Comparison of ENCODE assay signal across 24 mouse cellular contexts in the genomic region with DNA sequence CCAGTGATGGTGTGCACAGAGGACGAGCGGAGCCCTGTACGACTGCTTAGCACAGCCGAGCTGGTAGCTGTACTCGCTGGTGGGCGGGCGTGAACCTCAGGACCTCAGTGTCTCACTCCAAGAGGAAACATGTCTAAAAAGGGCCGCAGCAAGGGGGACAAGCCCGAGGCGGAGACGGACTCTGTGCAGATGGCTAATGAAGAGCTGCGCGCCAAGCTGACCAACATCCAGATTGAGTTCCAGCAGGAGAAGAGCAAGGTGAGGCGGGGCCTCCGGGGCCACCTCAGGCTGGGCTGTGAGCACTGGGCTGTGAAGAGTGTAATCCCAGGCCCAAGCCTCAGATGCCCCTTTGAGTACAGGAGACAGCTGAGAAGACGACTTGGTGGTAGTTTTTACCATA. TPM values are rescaled to one million over a fixed set of nuclear protein-coding genes. Genes with fewer than 3 reads are reported as not detected.
DNase-seq lines count a peak whose midpoint lies in the region; ATAC-seq lines count a peak whose summit lies in the region.
"Had no signal": no experiment of that assay in that cellular context is flagged by ENCODE, and none has a peak within 500 bp of the region (broad histone marks: within the 10 kb centered on the region; RNA-seq: fewer than 3 reads in every experiment).

A gene (plus strand): TSS at position 130 of the 400 bp plus-strand sequence.

- H3K9me3 ChIP-seq in embryonic facial prominence, embryonic 12.5 days, result no peaks in the 10 kb centered on the region
- no peaks in the 10 kb centered on the region for H3K9me3 ChIP-seq in embryonic facial prominence, embryonic 10.5 days
- no peaks in the 10 kb centered on the region for H3K9me3 ChIP-seq in intestine, embryonic 16.5 days (ENCODE audit: control insufficient read depth, low read length)
- H3K9me3 ChIP-seq: hindbrain, embryonic 13.5 days; intestine, embryonic 15.5 days; kidney, embryonic 15.5 days; limb, embryonic 10.5 days had no signal

- no peak within 1 kb of the TSS for H3K27ac ChIP-seq in embryonic facial prominence, embryonic 12.5 days
- H3K27ac ChIP-seq in embryonic facial prominence, embryonic 10.5 days (replicated peaks), result no peak within 1 kb of the TSS
- H3K27ac ChIP-seq in intestine, embryonic 16.5 days (ENCODE audit: low read length), result no peak within 1 kb of the TSS
- H3K27ac ChIP-seq: hindbrain, embryonic 13.5 days; intestine, embryonic 15.5 days; kidney, embryonic 15.5 days; limb, embryonic 10.5 days had no signal

- peaks cover 15% of the 10 kb centered on the region for H3K27me3 ChIP-seq in embryonic facial prominence, embryonic 12.5 days
- H3K27me3 ChIP-seq in embryonic facial prominence, embryonic 10.5 days (replicated peaks; ENCODE audit: low read depth, poor library complexity, severe bottlenecking), result peaks cover 16% of the 10 kb centered on the region
- 0 out of 2 replicates have a peak, but pooled peaks cover under 1% of the 10 kb centered on the region for H3K27me3 ChIP-seq in intestine, embryonic 16.5 days (replicated peaks; ENCODE audit: control insufficient read depth, insufficient read depth, low read length)
- H3K27me3 ChIP-seq: Patski had no signal

- no peak for DNase-seq in embryonic facial prominence, embryonic 10.5 days (ENCODE audit: low spot score)
- DNase-seq in left cerebral cortex, adult 18-20 months (ENCODE audit: low spot score in 2 of 2), result no peak
- no peak for DNase-seq in left cerebral cortex, adult 11 months (ENCODE audit: low spot score)
- DNase-seq in layer of hippocampus, postnatal 10 days (ENCODE audit: low spot score in 2 of 2), result no peak
- no peak for DNase-seq in left cerebral cortex, postnatal 36 days (ENCODE audit: low spot score in 2 of 2)
- DNase-seq in spleen, adult 18-20 months, result no peak
- DNase-seq: adrenal gland, postnatal 25 days; cerebellum, adult 9-10 months; heart, postnatal 14 days; lung, embryonic 14.5 days; retina, postnatal 1 day had no signal

- WGBS in embryonic facial prominence, embryonic 12.5 days, result 87% methylated on average over 16 of the region's 16 CpGs
- WGBS in embryonic facial prominence, embryonic 10.5 days, result 85% methylated on average over 16 of the region's 16 CpGs
- 90% methylated on average over 16 of the region's 16 CpGs for WGBS in intestine, embryonic 16.5 days

- ATAC-seq in embryonic facial prominence, embryonic 12.5 days (ENCODE audit: insufficient number of reproducible peaks, insufficient read depth, low FRiP score, low TSS enrichment), result 0 out of 2 replicates have a peak, but pooled peaks have one; percentile 28
- ATAC-seq in intestine, embryonic 16.5 days, result no peak
- ATAC-seq: activated CD4-positive, CD25-positive, alpha-beta regulatory T cell, adult 4 months; intestine, embryonic 15.5 days; Patski had no signal

- H3K4me2 ChIP-seq in embryonic facial prominence, embryonic 12.5 days (replicated peaks), result no peak within 1 kb of the TSS
- no peak within 1 kb of the TSS for H3K4me2 ChIP-seq in intestine, embryonic 16.5 days (ENCODE audit: low read depth, low read length)
- H3K4me2 ChIP-seq: heart, embryonic 11.5 days; hindbrain, embryonic 13.5 days; intestine, embryonic 15.5 days; kidney, embryonic 15.5 days; liver, embryonic 11.5 days; lung, embryonic 14.5 days; midbrain, embryonic 11.5 days had no signal

- intact Hi-C loops in left cerebral cortex, postnatal 36 days (cut with DNase I), result no loop called here

- H3K4me3 ChIP-seq in embryonic facial prominence, embryonic 12.5 days, result no peak within 1 kb of the TSS
- no peak within 1 kb of the TSS for H3K4me3 ChIP-seq in embryonic facial prominence, embryonic 10.5 days
- H3K4me3 ChIP-seq in intestine, embryonic 16.5 days (ENCODE audit: low read length), result no peak within 1 kb of the TSS
- H3K4me3 ChIP-seq: erythroblast, embryonic 14.5 days; hindbrain, embryonic 13.5 days; intestine, embryonic 15.5 days; kidney, embryonic 15.5 days; limb, embryonic 10.5 days had no signal

- H3K4me1 ChIP-seq in embryonic facial prominence, embryonic 12.5 days, result peaks cover 6% of the 10 kb centered on the region; the same call in 1 of the 2 replicates
- peaks cover 11% of the 10 kb centered on the region for H3K4me1 ChIP-seq in embryonic facial prominence, embryonic 10.5 days
- peaks cover 13% of the 10 kb centered on the region for H3K4me1 ChIP-seq in intestine, embryonic 16.5 days (ENCODE audit: control insufficient read depth, insufficient read depth, low read length)
- H3K4me1 ChIP-seq: intestine, embryonic 15.5 days had no signal

- no peaks in the 10 kb centered on the region for H3K36me3 ChIP-seq in embryonic facial prominence, embryonic 12.5 days
- no peaks in the 10 kb centered on the region for H3K36me3 ChIP-seq in embryonic facial prominence, embryonic 10.5 days (replicated peaks)
- H3K36me3 ChIP-seq in intestine, embryonic 16.5 days (ENCODE audit: control insufficient read depth, insufficient read depth, low read length), result no peaks in the 10 kb centered on the region
- H3K36me3 ChIP-seq: intestine, embryonic 15.5 days; kidney, embryonic 15.5 days; limb, embryonic 10.5 days had no signal

- H3K9ac ChIP-seq in embryonic facial prominence, embryonic 12.5 days, result no peak within 1 kb of the TSS
- no peak within 1 kb of the TSS for H3K9ac ChIP-seq in intestine, embryonic 16.5 days (ENCODE audit: low read depth, low read length)
- H3K9ac ChIP-seq: hindbrain, embryonic 13.5 days; intestine, embryonic 15.5 days; kidney, embryonic 15.5 days; lung, embryonic 14.5 days had no signal

RNA-seq across cellular contexts. Expression of the gene that starts here (rescaled TPM):
- polyA plus RNA-seq in embryonic facial prominence, embryonic 12.5 days (2016; fragmentation: Nextera tagmentation; extraction: Ambion mirVana), result not detected in 2 replicates
- not detected in 2 replicates for polyA plus RNA-seq in embryonic facial prominence, embryonic 10.5 days (2016; fragmentation: Nextera tagmentation; extraction: Ambion mirVana)
- 10 to 100 TPM; 34.0 to 35.9 TPM for total RNA-seq in left cerebral cortex, adult 18-20 months (2021)
- total RNA-seq in layer of hippocampus, postnatal 10 days (2021), result 10 to 100 TPM; 16.5 to 18.4 TPM
- total RNA-seq in left cerebral cortex, postnatal 36 days (2021), result 10 to 100 TPM; 25.8 to 54.0 TPM
- polyA plus RNA-seq in intestine, embryonic 16.5 days (2015; fragmentation: Nextera tagmentation; extraction: Ambion mirVana), result 0.04 and 0.06 TPM in 2 replicates
- total RNA-seq: gastrocnemius, postnatal 4 days had no signal
- polyA plus RNA-seq: erythroblast, embryonic 14.5 days; heart, embryonic 11.5 days; kidney, embryonic 15.5 days; limb, embryonic 10.5 days; liver, embryonic 11.5 days; lung, embryonic 14.5 days; Patski had no signal

Comparison
In these comparisons a context has a peak if more than half of its experiments do, and no peak if none do; other contexts are left out.
1. Peak in ATAC-seq in embryonic facial prominence, embryonic 12.5 days; RNA of the gene not detected or under 1 TPM.